In genomic region chr17:45567162-45567601, GRCm38 (mm10) we compare ENCODE assay signal across 9 mouse cellular contexts. TPM values are rescaled to one million over a fixed set of nuclear protein-coding genes. Genes with fewer than 3 reads are reported as not detected.
A peak's percentile ranks its signal among the peaks of the same experiment; 100 is the strongest.
DNase-seq lines count a peak whose midpoint lies in the region; ATAC-seq and TF ChIP-seq lines count a peak whose summit lies in the region.
"Had no signal": no experiment of that assay in that cellular context is flagged by ENCODE, and none has a peak within 500 bp of the region (broad histone marks: within the 10 kb centered on the region; RNA-seq: fewer than 3 reads in every experiment).

No protein-coding gene starts in this region.

- no peak for TF ChIP-seq CTCF in layer of hippocampus, adult 2 months (conservative IDR thresholded peaks at IDR 0.05)

- H3K9me3 ChIP-seq in forebrain, embryonic 10.5 days: no peaks in the 10 kb centered on the region
- no peaks in the 10 kb centered on the region for H3K9me3 ChIP-seq in forebrain, embryonic 11.5 days (ENCODE audit: control insufficient read depth, low read length)
- H3K9me3 ChIP-seq in midbrain, embryonic 10.5 days (replicated peaks): no peaks in the 10 kb centered on the region
- H3K9me3 ChIP-seq in midbrain, embryonic 11.5 days (ENCODE audit: control insufficient read depth, low read length): no peaks in the 10 kb centered on the region
- H3K9me3 ChIP-seq in embryonic facial prominence, embryonic 14.5 days (ENCODE audit: control insufficient read depth, low read length): no peaks in the 10 kb centered on the region
- H3K9me3 ChIP-seq: limb, embryonic 13.5 days had no signal

- 17% methylated on average over 4 of the region's 4 CpGs for whole genome bisulfite sequencing in forebrain, embryonic 10.5 days
- 41% methylated on average over 4 of the region's 4 CpGs for WGBS in forebrain, embryonic 11.5 days
- WGBS in midbrain, embryonic 10.5 days: 39% methylated on average over 4 of the region's 4 CpGs
- 26% methylated on average over 4 of the region's 4 CpGs for WGBS in midbrain, embryonic 11.5 days
- WGBS in embryonic facial prominence, embryonic 14.5 days: 23% methylated on average over 4 of the region's 4 CpGs

- no peak for ATAC-seq in forebrain, embryonic 11.5 days (replicated peaks; ENCODE audit: low FRiP score)
- no peak for ATAC-seq in midbrain, embryonic 11.5 days (ENCODE audit: low FRiP score)
- ATAC-seq in embryonic facial prominence, embryonic 14.5 days (ENCODE audit: low read depth): peak; percentile 1; the same call in 1 of the 2 replicates
- peak; percentile 11; the same call in 1 of the 2 replicates for ATAC-seq in megakaryocyte progenitor cell, adult 5-6 weeks (replicated peaks; ENCODE audit: poor library complexity)

- 0 out of 2 replicates have a peak overlapping the region, but pooled peaks have one; percentile 1 for H3K27ac ChIP-seq in forebrain, embryonic 10.5 days
- no peak overlapping the region for H3K27ac ChIP-seq in forebrain, embryonic 11.5 days (ENCODE audit: low read depth, low read length)
- no peak overlapping the region for H3K27ac ChIP-seq in midbrain, embryonic 10.5 days (replicated peaks)
- no peak overlapping the region for H3K27ac ChIP-seq in midbrain, embryonic 11.5 days (ENCODE audit: low read depth, low read length)
- no peak overlapping the region for H3K27ac ChIP-seq in embryonic facial prominence, embryonic 14.5 days (replicated peaks; ENCODE audit: low read depth, low read length)
- no peak overlapping the region for H3K27ac ChIP-seq in layer of hippocampus, adult 2 months
- H3K27ac ChIP-seq: limb, embryonic 13.5 days had no signal

- H3K4me3 ChIP-seq in forebrain, embryonic 10.5 days: 0 out of 2 replicates have a peak overlapping the region, but pooled peaks have one; percentile 2
- H3K4me3 ChIP-seq in forebrain, embryonic 11.5 days (ENCODE audit: low read depth, low read length): no peak overlapping the region
- H3K4me3 ChIP-seq in midbrain, embryonic 10.5 days: peak overlapping the region; percentile 20; the same call in 1 of the 2 replicates
- no peak overlapping the region for H3K4me3 ChIP-seq in midbrain, embryonic 11.5 days (ENCODE audit: low read depth, low read length)
- H3K4me3 ChIP-seq in embryonic facial prominence, embryonic 14.5 days (ENCODE audit: low read depth, low read length): no peak overlapping the region
- H3K4me3 ChIP-seq in layer of hippocampus, adult 2 months: no peak overlapping the region
- H3K4me3 ChIP-seq: limb, embryonic 13.5 days had no signal

- peaks cover 82% of the 10 kb centered on the region for H3K4me1 ChIP-seq in forebrain, embryonic 10.5 days
- H3K4me1 ChIP-seq in forebrain, embryonic 11.5 days (replicated peaks; ENCODE audit: control insufficient read depth, insufficient read depth, low read length): peaks cover 10% of the 10 kb centered on the region; the same call in 1 of the 2 replicates
- H3K4me1 ChIP-seq in midbrain, embryonic 10.5 days: peaks cover 72% of the 10 kb centered on the region
- peaks cover 25% of the 10 kb centered on the region for H3K4me1 ChIP-seq in midbrain, embryonic 11.5 days (ENCODE audit: control insufficient read depth, insufficient read depth, low read length)
- peaks cover 15% of the 10 kb centered on the region for H3K4me1 ChIP-seq in embryonic facial prominence, embryonic 14.5 days (ENCODE audit: control insufficient read depth, insufficient read depth, low read length)

- no peak overlapping the region for H3K9ac ChIP-seq in forebrain, embryonic 11.5 days (ENCODE audit: low read length)
- H3K9ac ChIP-seq in midbrain, embryonic 11.5 days (ENCODE audit: low read length): no peak overlapping the region
- H3K9ac ChIP-seq in embryonic facial prominence, embryonic 14.5 days (ENCODE audit: low read depth, low read length): no peak overlapping the region
- H3K9ac ChIP-seq: limb, embryonic 13.5 days had no signal

- H3K36me3 ChIP-seq in forebrain, embryonic 10.5 days (replicated peaks): peaks cover 73% of the 10 kb centered on the region
- H3K36me3 ChIP-seq in forebrain, embryonic 11.5 days (ENCODE audit: control insufficient read depth, insufficient read depth, low read length): peaks cover 44% of the 10 kb centered on the region
- H3K36me3 ChIP-seq in midbrain, embryonic 10.5 days: peaks cover 72% of the 10 kb centered on the region
- peaks cover 43% of the 10 kb centered on the region for H3K36me3 ChIP-seq in midbrain, embryonic 11.5 days (ENCODE audit: control insufficient read depth, insufficient read depth, low read length)
- peaks cover 71% of the 10 kb centered on the region for H3K36me3 ChIP-seq in embryonic facial prominence, embryonic 14.5 days (ENCODE audit: control insufficient read depth, insufficient read depth, low read length)

- no peaks in the 10 kb centered on the region for H3K27me3 ChIP-seq in forebrain, embryonic 10.5 days (ENCODE audit: poor library complexity, severe bottlenecking)
- H3K27me3 ChIP-seq in forebrain, embryonic 11.5 days (ENCODE audit: control insufficient read depth, insufficient read depth, low read length): no peaks in the 10 kb centered on the region
- H3K27me3 ChIP-seq in midbrain, embryonic 10.5 days (ENCODE audit: low read depth, poor library complexity, severe bottlenecking): no peaks in the 10 kb centered on the region
- H3K27me3 ChIP-seq in midbrain, embryonic 11.5 days (ENCODE audit: control insufficient read depth, insufficient read depth, low read length): no peaks in the 10 kb centered on the region
- H3K27me3 ChIP-seq in embryonic facial prominence, embryonic 14.5 days (replicated peaks; ENCODE audit: control insufficient read depth, insufficient read depth, low read length): no peaks in the 10 kb centered on the region
- H3K27me3 ChIP-seq: limb, embryonic 13.5 days had no signal

- no peak overlapping the region for H3K4me2 ChIP-seq in forebrain, embryonic 11.5 days (ENCODE audit: low read depth, low read length, severe bottlenecking)
- H3K4me2 ChIP-seq in midbrain, embryonic 11.5 days: no peak overlapping the region
- H3K4me2 ChIP-seq in embryonic facial prominence, embryonic 14.5 days (ENCODE audit: low read depth, low read length): no peak overlapping the region
- H3K4me2 ChIP-seq: limb, embryonic 13.5 days had no signal

- DNase-seq in forebrain, embryonic 10.5 days (ENCODE audit: extremely low spot score, low spot score): no peak
- DNase-seq in forebrain, embryonic 11.5 days (ENCODE audit: low spot score): no peak
- DNase-seq in midbrain, embryonic 10.5 days (ENCODE audit: low spot score): peak; percentile 43
- no peak for DNase-seq in midbrain, embryonic 11.5 days (ENCODE audit: low spot score, missing footprints)
- no peak for DNase-seq in embryonic facial prominence, embryonic 14.5 days (ENCODE audit: low spot score)
- no peak for DNase-seq in left cerebral cortex, adult 11 months (ENCODE audit: low spot score)
- no peak for DNase-seq in layer of hippocampus, adult 2 months (ENCODE audit: low spot score in 2 of 2)

RNA-seq across cellular contexts. Expression of gene Slc35b2, which starts 3.5 kb away (rescaled TPM):
- 114 and 117 TPM in 2 replicates for polyA plus RNA-seq in forebrain, embryonic 10.5 days (2016; fragmentation: Nextera tagmentation; extraction: Ambion mirVana)
- 103 and 105 TPM in 2 replicates for polyA plus RNA-seq in forebrain, embryonic 11.5 days (2014; fragmentation: Nextera tagmentation; extraction: Ambion mirVana)
- 122 and 124 TPM in 2 replicates for polyA plus RNA-seq in midbrain, embryonic 10.5 days (2016; fragmentation: Nextera tagmentation; extraction: Ambion mirVana)
- polyA plus RNA-seq in midbrain, embryonic 11.5 days (2014; fragmentation: Nextera tagmentation; extraction: Ambion mirVana): 97.2 and 102 TPM in 2 replicates
- polyA plus RNA-seq in embryonic facial prominence, embryonic 14.5 days (2014; fragmentation: Nextera tagmentation; extraction: Ambion mirVana): 139 and 143 TPM in 2 replicates
- 80.2 and 85.9 TPM in 2 replicates for total RNA-seq in megakaryocyte progenitor cell, adult 5-6 weeks (2015)
- 84.9 and 120 TPM in 2 replicates for total RNA-seq in megakaryocyte progenitor cell, adult 5-6 weeks (2017)
- total RNA-seq in layer of hippocampus, adult 2 months (2021): 10 to 100 TPM; 31.1 to 31.8 TPM

RNA-seq across cellular contexts. Expression of gene Hsp90ab1, which starts 5.9 kb away (rescaled TPM):
- polyA plus RNA-seq in forebrain, embryonic 10.5 days (2016; fragmentation: Nextera tagmentation; extraction: Ambion mirVana): 2,210 and 2,220 TPM in 2 replicates
- 1,787 and 1,872 TPM in 2 replicates for polyA plus RNA-seq in forebrain, embryonic 11.5 days (2014; fragmentation: Nextera tagmentation; extraction: Ambion mirVana)
- polyA plus RNA-seq in midbrain, embryonic 10.5 days (2016; fragmentation: Nextera tagmentation; extraction: Ambion mirVana): 1,780 and 2,044 TPM in 2 replicates
- polyA plus RNA-seq in midbrain, embryonic 11.5 days (2014; fragmentation: Nextera tagmentation; extraction: Ambion mirVana): 1,614 and 1,690 TPM in 2 replicates
- 1,431 and 1,467 TPM in 2 replicates for polyA plus RNA-seq in embryonic facial prominence, embryonic 14.5 days (2014; fragmentation: Nextera tagmentation; extraction: Ambion mirVana)
- total RNA-seq in megakaryocyte progenitor cell, adult 5-6 weeks (2015): 1,239 and 1,324 TPM in 2 replicates
- 2,380 and 2,713 TPM in 2 replicates for total RNA-seq in megakaryocyte progenitor cell, adult 5-6 weeks (2017)
- 1,000 to 10,000 TPM; 1,695 to 1,765 TPM for total RNA-seq in layer of hippocampus, adult 2 months (2021)

RNA-seq across cellular contexts. Expression of gene Nfkbie, which starts 11.7 kb away (rescaled TPM):
- polyA plus RNA-seq in forebrain, embryonic 10.5 days (2016; fragmentation: Nextera tagmentation; extraction: Ambion mirVana): 6.6 and 6.9 TPM in 2 replicates
- 5.9 and 6.0 TPM in 2 replicates for polyA plus RNA-seq in forebrain, embryonic 11.5 days (2014; fragmentation: Nextera tagmentation; extraction: Ambion mirVana)
- polyA plus RNA-seq in midbrain, embryonic 10.5 days (2016; fragmentation: Nextera tagmentation; extraction: Ambion mirVana): 8.6 and 9.2 TPM in 2 replicates
- 7.8 and 9.0 TPM in 2 replicates for polyA plus RNA-seq in midbrain, embryonic 11.5 days (2014; fragmentation: Nextera tagmentation; extraction: Ambion mirVana)
- polyA plus RNA-seq in embryonic facial prominence, embryonic 14.5 days (2014; fragmentation: Nextera tagmentation; extraction: Ambion mirVana): 4.3 and 4.7 TPM in 2 replicates
- total RNA-seq in megakaryocyte progenitor cell, adult 5-6 weeks (2015): 5.7 and 7.0 TPM in 2 replicates
- 5.1 and 9.5 TPM in 2 replicates for total RNA-seq in megakaryocyte progenitor cell, adult 5-6 weeks (2017)
- 1 to 10 TPM; 2.6 to 2.7 TPM for total RNA-seq in layer of hippocampus, adult 2 months (2021)

RNA-seq across cellular contexts. Expression of gene Tmem151b, which starts 17.7 kb away (rescaled TPM):
- polyA plus RNA-seq in forebrain, embryonic 10.5 days (2016; fragmentation: Nextera tagmentation; extraction: Ambion mirVana): 4.8 and 6.3 TPM in 2 replicates
- polyA plus RNA-seq in forebrain, embryonic 11.5 days (2014; fragmentation: Nextera tagmentation; extraction: Ambion mirVana): 8.2 and 9.1 TPM in 2 replicates
- polyA plus RNA-seq in midbrain, embryonic 10.5 days (2016; fragmentation: Nextera tagmentation; extraction: Ambion mirVana): 7.0 and 10.2 TPM in 2 replicates
- 5.1 and 6.2 TPM in 2 replicates for polyA plus RNA-seq in midbrain, embryonic 11.5 days (2014; fragmentation: Nextera tagmentation; extraction: Ambion mirVana)
- 1.7 and 2.8 TPM in 2 replicates for polyA plus RNA-seq in embryonic facial prominence, embryonic 14.5 days (2014; fragmentation: Nextera tagmentation; extraction: Ambion mirVana)
- total RNA-seq in megakaryocyte progenitor cell, adult 5-6 weeks (2015): 0.12 TPM in 1 of 2 replicates, not detected in the other
- total RNA-seq in megakaryocyte progenitor cell, adult 5-6 weeks (2017): 0.12 TPM in 1 of 2 replicates, not detected in the other
- 100 to 1,000 TPM; 106 to 112 TPM for total RNA-seq in layer of hippocampus, adult 2 months (2021)

RNA-seq across cellular contexts. Expression of gene Slc29a1, which starts 32.2 kb away (rescaled TPM):
- polyA plus RNA-seq in forebrain, embryonic 10.5 days (2016; fragmentation: Nextera tagmentation; extraction: Ambion mirVana): 70.3 and 76.3 TPM in 2 replicates
- 56.7 TPM in 2 replicates for polyA plus RNA-seq in forebrain, embryonic 11.5 days (2014; fragmentation: Nextera tagmentation; extraction: Ambion mirVana)
- 62.9 and 70.6 TPM in 2 replicates for polyA plus RNA-seq in midbrain, embryonic 10.5 days (2016; fragmentation: Nextera tagmentation; extraction: Ambion mirVana)
- polyA plus RNA-seq in midbrain, embryonic 11.5 days (2014; fragmentation: Nextera tagmentation; extraction: Ambion mirVana): 45.1 and 46.8 TPM in 2 replicates
- polyA plus RNA-seq in embryonic facial prominence, embryonic 14.5 days (2014; fragmentation: Nextera tagmentation; extraction: Ambion mirVana): 96.5 and 110 TPM in 2 replicates
- total RNA-seq in megakaryocyte progenitor cell, adult 5-6 weeks (2015): 43.5 and 67.7 TPM in 2 replicates
- total RNA-seq in megakaryocyte progenitor cell, adult 5-6 weeks (2017): 64.1 and 64.3 TPM in 2 replicates
- total RNA-seq in layer of hippocampus, adult 2 months (2021): 10 to 100 TPM; 21.1 to 23.0 TPM

Comparison
In these comparisons a context has a peak if more than half of its experiments do, and no peak if none do; other contexts are left out.
1. H3K4me3 ChIP-seq: peak in forebrain, embryonic 10.5 days (single experiment) and midbrain, embryonic 10.5 days (single experiment); none in forebrain, embryonic 11.5 days (single experiment), midbrain, embryonic 11.5 days (single experiment), embryonic facial prominence, embryonic 14.5 days (single experiment) and layer of hippocampus, adult 2 months (single experiment).
2. ATAC-seq: peak in embryonic facial prominence, embryonic 14.5 days (single experiment) and megakaryocyte progenitor cell, adult 5-6 weeks (single experiment); none in forebrain, embryonic 11.5 days (single experiment) and midbrain, embryonic 11.5 days (single experiment).